Mouse (Mus musculus) lung, adult 2 months (tissue): Measurements from ENCODE around the gene Cish.

ENCODE experiments used
- CTCF ChIP-seq: fragments of 200-500 bp; IDR thresholded peaks from 2 replicates; pipeline ENCODE4 v1.5.1; 2011; ENCODE audit warnings: mild to moderate bottlenecking, low read length, control low read depth; ENCODE audit not compliant: insufficient read depth
- POLR2A ChIP-seq: fragments of 200-500 bp; IDR thresholded peaks from 2 replicates; pipeline ENCODE4 v1.6.1; 2011; ENCODE audit warnings: low read depth, mild to moderate bottlenecking, control low read depth, low read length, borderline replicate concordance; ENCODE audit errors: extremely low read depth

DNA sequence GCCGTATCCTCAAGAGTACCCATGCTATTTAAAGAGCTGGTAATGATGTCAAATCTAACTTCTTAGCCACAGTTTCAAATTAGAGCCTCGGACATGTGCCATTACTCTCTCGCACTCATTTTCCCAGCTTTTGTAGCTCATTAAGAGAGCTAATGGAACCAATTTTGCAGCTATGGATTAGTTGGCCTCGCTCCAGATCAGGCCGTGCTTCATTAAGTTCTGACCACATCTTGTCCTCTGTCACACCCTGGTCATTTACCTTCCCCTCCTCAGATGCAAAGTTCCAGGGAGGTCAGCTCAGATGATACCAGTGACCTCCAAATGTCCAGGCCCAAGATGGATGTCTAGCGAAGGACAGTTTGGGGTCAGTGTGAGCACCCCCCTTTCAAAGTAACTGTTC is 21.1 kb upstream of the Cish start:
- TF ChIP-seq CTCF = no peak
- TF ChIP-seq POLR2A = no peak
